Mouse (Mus musculus) embryonic fibroblast, embryonic 13.5 days (primary cell): ENCODE data around the gene Olfr965. TPM values are rescaled to one million over a fixed set of nuclear protein-coding genes. Genes with fewer than 3 reads are reported as not detected.

Experiments
- H3K27ac ChIP-seq: 2 replicates; pipeline ENCODE4 v1.5.1; 2012; ENCODE audit warnings: low read length, control low read depth, inconsistent platforms; ENCODE audit not compliant: insufficient read depth
- H3K4me1 ChIP-seq: 2 replicates; pipeline ENCODE4 v1.6.1; 2011; ENCODE audit warnings: low read length; ENCODE audit not compliant: control insufficient read depth, insufficient read depth
- H3K4me3 ChIP-seq: 2 replicates; pipeline ENCODE4 v1.5.1; 2011; ENCODE audit warnings: mild to moderate bottlenecking, control low read depth, low read length; ENCODE audit not compliant: insufficient read depth
- CTCF ChIP-seq: IDR thresholded peaks from 2 replicates; pipeline ENCODE4 v1.5.1; 2011; ENCODE audit warnings: mild to moderate bottlenecking, control low read depth, low read length, moderate library complexity, borderline replicate concordance; ENCODE audit not compliant: insufficient read depth
- POLR2A ChIP-seq: IDR thresholded peaks from 2 replicates; pipeline ENCODE4 v1.6.1; 2011; ENCODE audit warnings: low read depth, mild to moderate bottlenecking, control low read depth, low read length, moderate library complexity
- polyA plus RNA-seq: library from polyadenylated mRNA; stranded (reverse); fragments of >200 nt; gene quantifications from 2 replicates; pipeline ENCODE4 v1.2.4, GENCODE M21; 2011; ENCODE audit warnings: low read depth; ENCODE audit not compliant: missing spikeins, insufficient read length

Olfr965 gene
- polyA plus RNA-seq, 1 experiment = not detected

DNA sequence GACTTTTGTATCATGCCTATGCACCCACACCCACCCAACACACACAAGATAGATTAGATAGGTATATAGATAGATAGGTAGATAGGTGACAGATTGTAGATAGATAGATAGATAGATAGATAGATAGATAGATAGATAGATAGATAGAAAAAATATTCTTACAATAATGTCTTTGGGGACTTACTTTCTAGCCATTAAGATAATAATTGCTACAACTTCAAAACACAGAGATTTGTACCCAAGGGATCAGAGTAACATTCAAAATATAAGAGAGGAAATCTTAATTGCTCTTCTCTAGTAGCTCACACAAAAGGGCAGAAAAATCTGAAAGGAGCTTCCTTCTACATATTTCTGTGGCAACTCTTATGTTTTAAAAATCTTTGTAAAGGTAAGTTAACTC lies 34.8 kb downstream of the Olfr965 start, which contains the start of gene Olfr967:
Olfr967 (plus strand) TSS at position 301 of the 400 bp plus-strand sequence.
- Histone ChIP-seq H3K4me3 (no peak within 1 kb of the TSS), H3K27ac (no peak within 1 kb of the TSS)
- TF ChIP-seq POLR2A (no peak), CTCF (no peak)

GRCm38 (mm10) chr9:39746428-39746827 lies 35.3 kb downstream of the Olfr965 start:
- TF ChIP-seq CTCF = no peak
- TF ChIP-seq POLR2A = no peak
- Histone ChIP-seq H3K27ac (no peak overlapping the region), H3K4me1 (no peaks in the 10 kb centered on the region), H3K4me3 (no peak overlapping the region)

More for the DNA sequence above, 34.8 kb downstream of the Olfr965 start, which contains the start of gene Olfr967:
- no peaks in the 10 kb centered on the region for H3K4me1 ChIP-seq

Other genes starting within 250 kb of the Olfr965 start
- gene Olfr955, start 239.4 kb upstream of the Olfr965 start, polyA plus RNA-seq = not detected in 2 replicates
- not detected in 2 replicates for gene Olfr44, start 217.4 kb upstream of the Olfr965 start, polyA plus RNA-seq
- not detected in 2 replicates for gene Olfr957, start 195.5 kb upstream of the Olfr965 start, polyA plus RNA-seq
- gene Olfr958, start 157.3 kb upstream of the Olfr965 start, polyA plus RNA-seq = not detected in 2 replicates
- not detected in 2 replicates for gene Olfr959, start 135.8 kb upstream of the Olfr965 start, polyA plus RNA-seq
- gene AW551984, start 107.0 kb upstream of the Olfr965 start, polyA plus RNA-seq = 27.0 and 64.8 TPM in 2 replicates
- gene Olfr148, start 100.7 kb upstream of the Olfr965 start, polyA plus RNA-seq = not detected in 2 replicates
- not detected in 2 replicates for gene Olfr960, start 90.0 kb upstream of the Olfr965 start, polyA plus RNA-seq
- gene Olfr961, start 66.3 kb upstream of the Olfr965 start, polyA plus RNA-seq = not detected in 2 replicates
- gene Olfr963, start 44.1 kb upstream of the Olfr965 start, polyA plus RNA-seq = not detected in 2 replicates
- gene Olfr149, start 4.2 kb upstream of the Olfr965 start, polyA plus RNA-seq = not detected in 2 replicates
- gene Olfr150, start 19.6 kb downstream of the Olfr965 start, polyA plus RNA-seq = not detected in 2 replicates
- gene Olfr967, start 34.9 kb downstream of the Olfr965 start, polyA plus RNA-seq = not detected in 2 replicates
- gene Olfr968, start 71.9 kb downstream of the Olfr965 start, polyA plus RNA-seq = not detected in 2 replicates
- gene Olfr969, start 79.6 kb downstream of the Olfr965 start, polyA plus RNA-seq = not detected in 2 replicates
- gene Olfr970, start 97.5 kb downstream of the Olfr965 start, polyA plus RNA-seq = not detected in 2 replicates
- gene Olfr971, start 125.5 kb downstream of the Olfr965 start, polyA plus RNA-seq = not detected in 2 replicates
- not detected in 2 replicates for gene Olfr972, start 155.1 kb downstream of the Olfr965 start, polyA plus RNA-seq
- not detected in 2 replicates for gene Olfr229, start 196.0 kb downstream of the Olfr965 start, polyA plus RNA-seq
- not detected in 2 replicates for gene Olfr974, start 226.1 kb downstream of the Olfr965 start, polyA plus RNA-seq
- not detected in 2 replicates for gene Olfr975, start 240.7 kb downstream of the Olfr965 start, polyA plus RNA-seq
- not detected in 2 replicates for gene Olfr976, start 249.8 kb downstream of the Olfr965 start, polyA plus RNA-seq